Mouse (Mus musculus): ENCODE results near the gene Crk.

GRCm38 (mm10) chr11:75668621-75669020 lies 10.4 kb upstream of the Crk start:
- TF ChIP-seq CTCF (IDR thresholded peaks at IDR 0.05; ENCODE audit: low read depth) = no peak
- no peak for TF ChIP-seq EP300 (IDR thresholded peaks at IDR 0.05; ENCODE audit: low read depth)

All from liver, embryonic 14.5 days (tissue).